Mouse (Mus musculus): ENCODE results near the gene Hsd11b1.

The Hsd11b1 gene

GRCm38 (mm10) chr1:193242863-193243262 is 21.0 kb downstream of the Hsd11b1 start:
- no peak for DNase-seq (ENCODE audit: low spot score)

- DNase-seq (ENCODE audit: low spot score): peak; percentile 62
These were observed 21.6 kb downstream of the Hsd11b1 start for GRCm38 (mm10) chr1:193242238-193242637.

GRCm38 (mm10) chr1:193241436-193241835 is 22.4 kb downstream of the Hsd11b1 start:
- no peak for DNase-seq (ENCODE audit: low spot score)

GRCm38 (mm10) chr1:193238426-193238825 is 25.4 kb downstream of the Hsd11b1 start:
- DNase-seq (ENCODE audit: low spot score): no peak

- DNase-seq (ENCODE audit: low spot score): no peak
These were observed 28.9 kb downstream of the Hsd11b1 start for GRCm38 (mm10) chr1:193234930-193235329.

GRCm38 (mm10) chr1:193234130-193234645 is 29.7 kb downstream of the Hsd11b1 start:
- no peak for DNase-seq (ENCODE audit: low spot score)

- no peak for DNase-seq (ENCODE audit: low spot score)
These were observed 31.1 kb downstream of the Hsd11b1 start for GRCm38 (mm10) chr1:193232732-193233131.

GRCm38 (mm10) chr1:193230935-193231334 is 32.9 kb downstream of the Hsd11b1 start:
- no peak for DNase-seq (ENCODE audit: low spot score)

GRCm38 (mm10) chr1:193230531-193230930 is 33.3 kb downstream of the Hsd11b1 start:
- no peak for DNase-seq (ENCODE audit: low spot score)

- no peak for DNase-seq (ENCODE audit: low spot score)
These were observed 34.3 kb downstream of the Hsd11b1 start for GRCm38 (mm10) chr1:193229570-193229969.

GRCm38 (mm10) chr1:193227537-193227936 is 36.3 kb downstream of the Hsd11b1 start:
- no peak for DNase-seq (ENCODE audit: low spot score)

GRCm38 (mm10) chr1:193226724-193227522 is 37.0 kb downstream of the Hsd11b1 start:
- no peak for DNase-seq (ENCODE audit: low spot score)

GRCm38 (mm10) chr1:193226114-193226513 is 37.8 kb downstream of the Hsd11b1 start:
- no peak for DNase-seq (ENCODE audit: low spot score)

- DNase-seq (ENCODE audit: low spot score): no peak
These were observed 38.3 kb downstream of the Hsd11b1 start for GRCm38 (mm10) chr1:193225531-193225930.

- no peak for DNase-seq (ENCODE audit: low spot score)
These were observed 43.5 kb downstream of the Hsd11b1 start for GRCm38 (mm10) chr1:193220408-193220807.

GRCm38 (mm10) chr1:193216000-193216399 is 47.9 kb downstream of the Hsd11b1 start:
- no peak for DNase-seq (ENCODE audit: low spot score)

GRCm38 (mm10) chr1:193214053-193214452 is 49.8 kb downstream of the Hsd11b1 start:
- no peak for DNase-seq (ENCODE audit: low spot score)

GRCm38 (mm10) chr1:193211371-193211770 is 52.5 kb downstream of the Hsd11b1 start:
- DNase-seq (ENCODE audit: low spot score): no peak

- DNase-seq (ENCODE audit: low spot score): peak; percentile 40
These were observed 55.7 kb downstream of the Hsd11b1 start for GRCm38 (mm10) chr1:193208178-193208577.

- DNase-seq (ENCODE audit: low spot score): no peak
These were observed 56.4 kb downstream of the Hsd11b1 start, which contains the start of gene Lamb3 for GRCm38 (mm10) chr1:193207503-193207902. Gene Lamb3, plus strand, starts transcription at chr1:193207699.

GRCm38 (mm10) chr1:193205431-193205830 is 58.4 kb downstream of the Hsd11b1 start:
- DNase-seq (ENCODE audit: low spot score): no peak

GRCm38 (mm10) chr1:193203821-193204220 is 60.1 kb downstream of the Hsd11b1 start:
- DNase-seq (ENCODE audit: low spot score): no peak

GRCm38 (mm10) chr1:193201383-193201778 is 62.5 kb downstream of the Hsd11b1 start, which contains the start of gene Traf3ip3:
Gene Traf3ip3, minus strand, starts transcription at chr1:193201703.
- no peak for DNase-seq (ENCODE audit: low spot score)

Data from ovary, postnatal 36 days (tissue).